Mouse (Mus musculus): ENCODE data around the gene 2010111I01Rik. TPM values are rescaled to one million over a fixed set of nuclear protein-coding genes. Genes with fewer than 3 reads are reported as not detected.

Gene 2010111I01Rik
- 10 to 100 TPM; 17.9 to 29.4 TPM for total RNA-seq (2023)

DNA sequence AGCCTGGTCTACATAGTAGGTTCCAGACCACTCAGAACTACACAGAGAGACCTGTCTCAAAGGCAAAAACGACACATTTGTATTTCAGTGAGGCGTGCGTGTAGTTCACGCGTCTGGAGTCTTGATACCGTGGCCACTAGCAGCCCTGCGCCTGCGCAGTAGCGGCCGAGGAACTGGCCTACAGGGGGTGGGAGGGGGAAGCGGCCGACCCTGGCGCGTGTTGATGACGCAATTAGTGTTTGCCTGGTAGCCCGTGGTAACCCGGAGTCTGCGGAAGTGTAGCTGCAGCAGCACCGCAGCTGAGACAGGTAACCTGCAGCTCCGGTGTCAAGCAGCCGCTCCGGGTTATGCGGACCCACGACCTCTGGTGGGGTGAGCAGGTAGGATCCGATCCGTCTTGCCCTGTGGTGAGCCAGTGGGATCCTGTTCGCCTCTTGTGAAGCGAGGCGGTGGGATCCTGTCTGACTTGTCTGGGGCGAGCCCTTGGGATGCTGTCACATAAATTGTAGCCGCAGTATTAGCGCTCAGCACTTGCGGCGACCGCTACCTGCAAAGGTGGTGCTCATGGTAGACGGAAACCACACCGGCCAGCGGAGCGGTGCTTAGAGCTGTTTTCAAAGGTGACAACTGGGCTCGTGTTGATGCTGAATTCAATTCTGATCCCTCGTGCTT is at the start of gene 2010111I01Rik:
2010111I01Rik (plus strand) TSS at position 254 of the 672 bp plus-strand sequence.

Other genes with a start within 250 kb of the 2010111I01Rik start
- gene Platr25, start 204.2 kb upstream of the 2010111I01Rik start, total RNA-seq (2023): 1 to 10 TPM; 6.3 to 8.4 TPM
- 1 to 10 TPM; 1.4 to 2.1 TPM for gene Gm5141, start 179.1 kb upstream of the 2010111I01Rik start, total RNA-seq (2023)
- gene Fbp2, start 106.5 kb upstream of the 2010111I01Rik start, total RNA-seq (2023): not detected
- gene Fbp1, start 76.6 kb upstream of the 2010111I01Rik start, total RNA-seq (2023): 1 to 10 TPM; 2.3 to 3.0 TPM

Measured in neutrophil, adult 59 days (primary cell).